Mouse (Mus musculus) mature B cell (primary cell): ENCODE results near the gene Zbtb21.
"Not testable (repeated sequence)": the region's sequence is repeated elsewhere in the genome, so short reads cannot be mapped to it uniquely, and the experiment has no call there.

Experiments
- in situ Hi-C: fragments of 300-500 bp; cut with MboI; formaldehyde crosslinking; loops from 2 replicates; pipeline ENCODE4 v1.14.3; 2019

Zbtb21 gene

GRCm38 (mm10) chr16:97962151-97962948, at the start of gene Zbtb21, which contains the start of gene C2cd2:
TSS of gene Zbtb21 (minus strand) at chr16:97962622.
TSS of gene C2cd2 (minus strand) at chr16:97962598.
- in situ Hi-C loops: no loop called here

- in situ Hi-C loops: not testable (repeated sequence)
Measured at GRCm38 (mm10) chr16:97997383-97997731, 34.9 kb upstream of the Zbtb21 start.

- in situ Hi-C loops: no loop called here
Measured at GRCm38 (mm10) chr16:97996616-97997382, 34.4 kb upstream of the Zbtb21 start, which contains the start of gene B230307C23Rik. TSS of gene B230307C23Rik (plus strand) at chr16:97997315.

- in situ Hi-C loops: no loop called here
Measured at GRCm38 (mm10) chr16:97995849-97996615, 33.6 kb upstream of the Zbtb21 start.

- in situ Hi-C loops: not testable (repeated sequence)
Measured at GRCm38 (mm10) chr16:97992477-97992876, 30.1 kb upstream of the Zbtb21 start.

- in situ Hi-C loops: no loop called here
Measured at GRCm38 (mm10) chr16:97991517-97991916, 29.1 kb upstream of the Zbtb21 start.

GRCm38 (mm10) chr16:97984589-97984988, 22.2 kb upstream of the Zbtb21 start:
- in situ Hi-C loops: no loop called here

- in situ Hi-C loops: no loop called here
Measured at GRCm38 (mm10) chr16:97981362-97981761, 18.9 kb upstream of the Zbtb21 start.

- in situ Hi-C loops: no loop called here
Measured at GRCm38 (mm10) chr16:97977722-97978121, 15.3 kb upstream of the Zbtb21 start.

- in situ Hi-C loops: no loop called here
Measured at GRCm38 (mm10) chr16:97977277-97977676, 14.9 kb upstream of the Zbtb21 start.

GRCm38 (mm10) chr16:97963956-97964540, 1.6 kb upstream of the Zbtb21 start:
- in situ Hi-C loops: no loop called here

GRCm38 (mm10) chr16:97961381-97962150, 856 bp downstream of the Zbtb21 start:
- in situ Hi-C loops: no loop called here

GRCm38 (mm10) chr16:97960348-97960747, 2.1 kb downstream of the Zbtb21 start:
- in situ Hi-C loops: no loop called here

GRCm38 (mm10) chr16:97958401-97958973, 3.9 kb downstream of the Zbtb21 start:
- in situ Hi-C loops: no loop called here

GRCm38 (mm10) chr16:97957626-97958025, 4.8 kb downstream of the Zbtb21 start:
- in situ Hi-C loops: no loop called here

GRCm38 (mm10) chr16:97956011-97956410, 6.4 kb downstream of the Zbtb21 start:
- in situ Hi-C loops: no loop called here

GRCm38 (mm10) chr16:97953300-97953699, 9.1 kb downstream of the Zbtb21 start:
- in situ Hi-C loops: no loop called here

GRCm38 (mm10) chr16:97952801-97953200, 9.6 kb downstream of the Zbtb21 start:
- in situ Hi-C loops: no loop called here

- in situ Hi-C loops: no loop called here
Measured at GRCm38 (mm10) chr16:97952371-97952770, 10.1 kb downstream of the Zbtb21 start.

GRCm38 (mm10) chr16:97950061-97950460, 12.4 kb downstream of the Zbtb21 start:
- in situ Hi-C loops: no loop called here

GRCm38 (mm10) chr16:97948836-97949235, 13.6 kb downstream of the Zbtb21 start:
- in situ Hi-C loops: no loop called here
